33 mouse cellular contexts compared by ENCODE assay signal in the genomic region with DNA sequence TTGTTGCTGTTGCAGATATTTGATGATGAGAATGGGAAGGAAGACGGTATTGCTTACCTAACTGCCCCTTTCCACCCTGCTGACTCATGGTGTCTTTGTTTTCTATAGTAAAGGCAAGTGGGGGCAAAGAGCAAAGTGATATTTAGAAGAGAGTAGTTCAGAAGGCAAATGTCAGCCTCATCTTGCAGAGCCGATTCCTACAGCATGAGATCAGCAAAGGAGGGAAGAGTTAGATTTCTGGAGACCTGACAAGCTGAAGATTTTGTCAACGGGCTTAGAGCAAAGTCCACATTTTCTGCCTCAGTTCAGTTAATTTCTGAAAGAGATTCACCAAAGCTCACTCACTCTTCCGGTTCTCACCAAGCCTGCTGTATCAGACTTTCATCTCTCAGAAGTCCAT. TPM values are rescaled to one million over a fixed set of nuclear protein-coding genes. Genes with fewer than 3 reads are reported as not detected.
DNase-seq lines count a peak whose midpoint lies in the region; ATAC-seq and TF ChIP-seq lines count a peak whose summit lies in the region.
"Had no signal": no experiment of that assay in that cellular context is flagged by ENCODE, and none has a peak within 500 bp of the region (broad histone marks: within the 10 kb centered on the region; RNA-seq: fewer than 3 reads in every experiment).

A gene (plus strand): TSS at position 133 of the 400 bp plus-strand sequence.

- 58% methylated on average over 4 of the region's 4 CpGs for WGBS in intestine, embryonic 15.5 days
- 35% methylated on average over 4 of the region's 4 CpGs for WGBS in intestine, postnatal 0 days
- 75% methylated on average over 4 of the region's 4 CpGs for WGBS in cerebellum, adult 2 months

- no peaks in the 10 kb centered on the region for H3K27me3 ChIP-seq in intestine, embryonic 15.5 days (replicated peaks)
- no peaks in the 10 kb centered on the region for H3K27me3 ChIP-seq in intestine, postnatal 0 days (replicated peaks; ENCODE audit: control insufficient read depth, insufficient read depth, low read length)
- no peaks in the 10 kb centered on the region for H3K27me3 ChIP-seq in CH12.LX (replicated peaks)
- H3K27me3 ChIP-seq in cerebellum, adult 2 months (ENCODE audit: control insufficient read depth, insufficient read depth, low read length): no peaks in the 10 kb centered on the region
- H3K27me3 ChIP-seq: embryonic facial prominence, embryonic 12.5 days; heart, embryonic 12.5 days; hindbrain, embryonic 13.5 days; lung, embryonic 15.5 days; midbrain, embryonic 12.5 days; neural tube, embryonic 12.5 days had no signal

- H3K4me3 ChIP-seq in intestine, embryonic 15.5 days (replicated peaks): no peak within 1 kb of the TSS
- H3K4me3 ChIP-seq in intestine, postnatal 0 days (ENCODE audit: low read depth, low read length): no peak within 1 kb of the TSS
- H3K4me3 ChIP-seq in CH12.LX (replicated peaks in 1 of 3; ENCODE audit: low read depth in 2 of 3, low read length in 2 of 3, poor library complexity in 1 of 3): no peak within 1 kb of the TSS
- H3K4me3 ChIP-seq in cerebellum, adult 2 months (replicated peaks; ENCODE audit: insufficient read depth, low read depth, low read length): no peak within 1 kb of the TSS
- H3K4me3 ChIP-seq: embryonic facial prominence, embryonic 12.5 days; heart, embryonic 12.5 days; hindbrain, embryonic 13.5 days; lung, embryonic 15.5 days; midbrain, embryonic 12.5 days; myocyte; neural tube, embryonic 12.5 days had no signal

- DNase-seq in CH12.LX (ENCODE audit: extremely low read depth): no peak
- peak; percentile 89 for DNase-seq in kidney, adult 9 months
- DNase-seq in kidney, postnatal 14 days: peak; percentile 53
- no peak for DNase-seq in gastrocnemius, postnatal 10 days
- no peak for DNase-seq in cerebellum, adult 2 months
- DNase-seq: adrenal gland, adult 2 months; cerebellum, adult 9-11 months; embryo, embryonic 11 days; gastrocnemius, postnatal 25 days; heart, adult 11 months; heart, postnatal 4 days; liver; lung, postnatal 36 days had no signal

- no peaks in the 10 kb centered on the region for H3K9me3 ChIP-seq in intestine, embryonic 15.5 days
- no peaks in the 10 kb centered on the region for H3K9me3 ChIP-seq in intestine, postnatal 0 days (ENCODE audit: control insufficient read depth)
- no peaks in the 10 kb centered on the region for H3K9me3 ChIP-seq in CH12.LX (replicated peaks; ENCODE audit: low read length)
- H3K9me3 ChIP-seq: embryonic facial prominence, embryonic 12.5 days; heart, embryonic 12.5 days; hindbrain, embryonic 13.5 days; lung, embryonic 15.5 days; midbrain, embryonic 12.5 days; neural tube, embryonic 12.5 days had no signal

- no peak for TF ChIP-seq CTCF in intestine, postnatal 0 days (IDR thresholded peaks at IDR 0.05; ENCODE audit: low read depth)
- TF ChIP-seq CTCF in CH12.LX (conservative IDR thresholded peaks at IDR 0.05 in 1 of 2, IDR thresholded peaks at IDR 0.05 in 1 of 2; ENCODE audit: low read depth in 2 of 2, low read length in 2 of 2): no peak
- TF ChIP-seq CTCF in cerebellum, adult 2 months (IDR thresholded peaks at IDR 0.05; ENCODE audit: borderline replicate concordance, insufficient read depth, low read depth, low read length): no peak

- H3K27ac ChIP-seq in intestine, embryonic 15.5 days: no peak within 1 kb of the TSS
- no peak within 1 kb of the TSS for H3K27ac ChIP-seq in intestine, postnatal 0 days (ENCODE audit: low read depth, low read length)
- H3K27ac ChIP-seq in CH12.LX (ENCODE audit: insufficient read depth, low read depth): no peak within 1 kb of the TSS
- no peak within 1 kb of the TSS for H3K27ac ChIP-seq in cerebellum, adult 2 months (ENCODE audit: insufficient read depth, low read length)
- H3K27ac ChIP-seq: embryonic facial prominence, embryonic 12.5 days; hindbrain, embryonic 13.5 days; lung, embryonic 15.5 days; midbrain, embryonic 12.5 days; neural tube, embryonic 12.5 days had no signal

- H3K9ac ChIP-seq in intestine, embryonic 15.5 days: no peak within 1 kb of the TSS
- no peak within 1 kb of the TSS for H3K9ac ChIP-seq in intestine, postnatal 0 days (ENCODE audit: low read depth, low read length)
- H3K9ac ChIP-seq in CH12.LX (ENCODE audit: insufficient read depth, low read depth): no peak within 1 kb of the TSS
- H3K9ac ChIP-seq: embryonic facial prominence, embryonic 12.5 days; heart, embryonic 12.5 days; hindbrain, embryonic 13.5 days; lung, embryonic 15.5 days; midbrain, embryonic 12.5 days; neural tube, embryonic 12.5 days had no signal

- ATAC-seq in intestine, embryonic 15.5 days: peak; percentile 61; the same call in 1 of the 2 replicates
- ATAC-seq in intestine, postnatal 0 days: no peak; the same call in 1 of the 2 replicates
- ATAC-seq in megakaryocyte-erythroid progenitor cell, adult 5-6 weeks (replicated peaks; ENCODE audit: low FRiP score, low TSS enrichment, poor library complexity, severe bottlenecking): no peak
- ATAC-seq: activated CD4-positive, CD25-positive, alpha-beta regulatory T cell, adult 4 months; forebrain, embryonic 14.5 days had no signal

- dilution Hi-C loops in CH12.LX (cut with MboI; ENCODE audit: extremely low pct_ligation_motif_present, extremely low pct_unique_long_range_greater_than_20kb, low sequenced_read_pairs): no loop called here

- H3K4me2 ChIP-seq in intestine, embryonic 15.5 days (replicated peaks): no peak within 1 kb of the TSS
- no peak within 1 kb of the TSS; the same call in 1 of the 2 replicates for H3K4me2 ChIP-seq in intestine, postnatal 0 days (replicated peaks; ENCODE audit: low read depth)
- H3K4me2 ChIP-seq in CH12.LX (ENCODE audit: insufficient read depth, low read depth, poor library complexity, severe bottlenecking): peak within 1 kb of the TSS; percentile 50; the same call in 1 of the 2 replicates
- H3K4me2 ChIP-seq: embryonic facial prominence, embryonic 12.5 days; heart, embryonic 12.5 days; hindbrain, embryonic 13.5 days; lung, embryonic 15.5 days; midbrain, embryonic 12.5 days; neural tube, embryonic 12.5 days had no signal

- TF ChIP-seq RAD21 in CH12.LX (IDR thresholded peaks at IDR 0.05; ENCODE audit: low read depth, low read length): no peak

- in situ Hi-C loops in CH12.LX (cut with MboI; ENCODE audit: low pct_ligation_motif_present, low pct_unique_long_range_greater_than_20kb, low sequenced_read_pairs): no loop called here

- H3K79me2 ChIP-seq in CH12.LX (replicated peaks; ENCODE audit: control insufficient read depth, extremely low read depth, insufficient read depth, poor library complexity, severe bottlenecking): no peaks in the 10 kb centered on the region

- TF ChIP-seq POLR2A in CH12.LX (IDR thresholded peaks at IDR 0.05; ENCODE audit: low read depth, low read length): no peak
- no peak for TF ChIP-seq POLR2A in cerebellum, adult 2 months (IDR thresholded peaks at IDR 0.05; ENCODE audit: borderline replicate concordance, insufficient read depth, low read length)

- no peaks in the 10 kb centered on the region for H3K36me3 ChIP-seq in intestine, embryonic 15.5 days
- no peaks in the 10 kb centered on the region for H3K36me3 ChIP-seq in intestine, postnatal 0 days (ENCODE audit: control insufficient read depth, insufficient read depth)
- no peaks in the 10 kb centered on the region for H3K36me3 ChIP-seq in CH12.LX (replicated peaks in 1 of 2; ENCODE audit: control insufficient read depth in 1 of 2, insufficient read depth in 1 of 2, low read length in 1 of 2)
- H3K36me3 ChIP-seq: embryonic facial prominence, embryonic 12.5 days; heart, embryonic 12.5 days; hindbrain, embryonic 13.5 days; lung, embryonic 15.5 days; midbrain, embryonic 12.5 days; neural tube, embryonic 12.5 days had no signal

- no peaks in the 10 kb centered on the region for H3K4me1 ChIP-seq in intestine, embryonic 15.5 days (replicated peaks)
- H3K4me1 ChIP-seq in intestine, postnatal 0 days (replicated peaks; ENCODE audit: control insufficient read depth, insufficient read depth, low read length): no peaks in the 10 kb centered on the region
- 0 out of 4 replicates have a peak, but pooled peaks cover 0 to 2% of the 10 kb centered on the region in 2 experiments for H3K4me1 ChIP-seq in CH12.LX (ENCODE audit: control insufficient read depth in 1 of 2, insufficient read depth in 2 of 2)
- no peaks in the 10 kb centered on the region for H3K4me1 ChIP-seq in cerebellum, adult 2 months (ENCODE audit: control insufficient read depth, insufficient read depth, low read length)
- H3K4me1 ChIP-seq: embryonic facial prominence, embryonic 12.5 days; heart, embryonic 12.5 days; hindbrain, embryonic 13.5 days; lung, embryonic 15.5 days; midbrain, embryonic 12.5 days; neural tube, embryonic 12.5 days had no signal

- TF ChIP-seq EP300 in CH12.LX (IDR thresholded peaks at IDR 0.05; ENCODE audit: low read length): no peak

TF ChIP-seq in CH12.LX, 34 proteins besides CTCF, POLR2A, EP300 and RAD21:
- TF ChIP-seq SMC3 (IDR thresholded peaks at IDR 0.05; ENCODE audit: low read depth, low read length): no peak
- no peak for TF ChIP-seq ELF1 (IDR thresholded peaks at IDR 0.05; ENCODE audit: low read depth, low read length)
- no peak for TF ChIP-seq JUN (IDR thresholded peaks at IDR 0.05; ENCODE audit: insufficient read depth, low read depth, low read length)
- no peak for TF ChIP-seq MAFK (IDR thresholded peaks at IDR 0.05; ENCODE audit: insufficient replicate concordance, low read length)

RNA-seq across cellular contexts. Expression of the gene that starts here (rescaled TPM):
- 0.16 and 0.32 TPM in 2 replicates for polyA plus RNA-seq in intestine, embryonic 15.5 days (2015; fragmentation: Nextera tagmentation; extraction: Ambion mirVana)
- 2.8 and 3.5 TPM in 2 replicates for polyA plus RNA-seq in intestine, postnatal 0 days (2015; fragmentation: Nextera tagmentation; extraction: Ambion mirVana)
- not detected in 2 replicates for total RNA-seq in CH12.LX (2012; rRNA removed)
- not detected in 2 replicates for total RNA-seq in CH12.LX (2014; rRNA removed)
- polyA plus RNA-seq in CH12.LX (2012; ENCODE audit: insufficient read length, low read depth): not detected in 2 replicates
- total RNA-seq in gastrocnemius, postnatal 10 days (2021): not detected
- total RNA-seq in megakaryocyte-erythroid progenitor cell, adult 5-6 weeks (2014; fragmentation: Nextera tagmentation): not detected in 2 replicates
- not detected in 2 replicates for total RNA-seq in megakaryocyte-erythroid progenitor cell, adult 5-6 weeks (2017)
- 0.46 and 0.70 TPM in 2 replicates for polyA plus RNA-seq in cerebellum, adult 2 months (2012; rRNA removed)
- total RNA-seq: gastrocnemius, postnatal 25 days; heart, postnatal 4 days; left cerebral cortex, postnatal 14 days; megakaryocyte, adult 5-6 weeks; midbrain, postnatal 0 days had no signal
- polyA plus RNA-seq: activated CD4-positive, CD25-positive, alpha-beta regulatory T cell, adult 4 months; adrenal gland, adult 2 months; embryonic facial prominence, embryonic 12.5 days; forebrain, embryonic 14.5 days; heart, embryonic 12.5 days; heart, postnatal 0 days; hindbrain, embryonic 13.5 days; large intestine, adult 2 months; limb, embryonic 11.5 days; lung, embryonic 15.5 days; midbrain, embryonic 12.5 days; midbrain, postnatal 0 days; myocyte; neural tube, embryonic 12.5 days; stomach, embryonic 14.5 days; testis, adult 2 months had no signal

Comparison
In these comparisons a context has a peak if more than half of its experiments do, and no peak if none do; other contexts are left out.
1. Peak in ATAC-seq in intestine, embryonic 15.5 days; RNA of the gene not detected or under 1 TPM.
2. DNase-seq: peak in kidney, adult 9 months (single experiment) and kidney, postnatal 14 days (single experiment); none in CH12.LX (single experiment), gastrocnemius, postnatal 10 days (single experiment) and cerebellum, adult 2 months (0 of 2).